Mouse (Mus musculus) olfactory bulb, adult 2 months (tissue): Measurements from ENCODE around the gene Phlpp2.

Experiments used
- CTCF ChIP-seq: fragments of 200-500 bp; IDR thresholded peaks from 2 replicates; pipeline ENCODE4 v1.5.1; 2012; ENCODE audit warnings: low read depth, mild to moderate bottlenecking, low read length, moderate library complexity; ENCODE audit not compliant: insufficient read depth
- POLR2A ChIP-seq: fragments of 200-500 bp; IDR thresholded peaks from 2 replicates; pipeline ENCODE4 v1.6.1; 2012; ENCODE audit warnings: mild to moderate bottlenecking, low read depth, low read length, moderate library complexity; ENCODE audit not compliant: insufficient read depth

DNA sequence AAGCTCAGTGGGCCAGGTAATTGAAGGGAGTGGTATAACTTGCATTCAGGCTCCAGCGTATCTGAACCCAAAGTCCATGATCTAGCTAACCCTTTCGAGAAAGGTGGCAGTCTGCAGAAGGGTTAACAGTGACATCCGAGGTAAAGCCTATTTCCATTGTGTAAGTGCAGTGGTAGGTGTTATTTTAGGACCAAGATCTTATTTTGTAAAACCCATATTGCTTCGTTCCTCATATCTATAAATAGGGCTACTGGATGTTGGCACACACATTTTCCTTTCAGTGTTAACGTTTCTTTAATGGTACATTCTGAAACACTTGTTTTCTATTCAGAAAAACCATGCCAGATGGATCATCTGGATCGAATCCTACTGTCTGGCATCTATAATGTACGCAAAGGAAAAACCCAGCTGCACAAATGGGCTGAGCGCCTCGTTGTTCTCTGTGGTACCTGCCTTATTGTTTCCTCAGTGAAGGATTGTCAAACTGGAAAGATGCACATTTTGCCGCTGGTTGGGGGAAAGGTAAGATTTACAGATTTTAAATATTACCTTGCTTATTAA is 35.6 kb downstream of the Phlpp2 start:
- TF ChIP-seq CTCF (no peak), POLR2A (no peak)
